Mouse (Mus musculus) adrenal gland, adult 10 weeks (tissue): ENCODE results near the gene Jaml. TPM values are rescaled to one million over a fixed set of nuclear protein-coding genes. Genes with fewer than 3 reads are reported as not detected.

Source experiments
- polyA plus RNA-seq: library from polyadenylated mRNA; stranded (reverse); fragments of 350-450 nt; fragmentation: Illumina TruSeq; extraction: RNeasy Lipid Tissue Mini Kit (QIAGEN cat#74804); gene quantifications from one replicate; pipeline ENCODE4 v1.2.3, GENCODE M21; 2014; ENCODE audit warnings: low read depth, low replicate concordance

The Jaml gene
- 3.7 TPM for polyA plus RNA-seq

DNA sequence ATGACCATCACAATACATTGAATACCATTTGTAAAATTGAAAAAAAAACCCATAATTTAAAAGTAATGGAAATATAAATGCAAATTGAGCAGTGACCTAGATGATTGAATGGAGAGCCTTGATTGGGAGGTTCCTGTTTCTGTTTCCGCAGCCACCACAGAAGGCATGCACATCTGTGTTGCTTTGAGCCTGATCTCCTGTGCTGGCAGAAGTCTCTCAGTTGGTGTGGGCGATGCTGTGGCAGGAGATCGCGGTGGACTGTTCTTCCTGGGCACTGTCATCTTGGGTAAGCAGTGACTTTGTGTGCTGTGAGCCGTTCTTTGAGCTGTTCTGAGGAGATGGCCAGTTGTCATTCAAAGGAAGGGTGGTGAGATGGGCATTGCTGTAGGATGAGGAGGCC lies at the start of gene Jaml:
TSS of gene Jaml (plus strand) at position 173 of the 400 bp plus-strand sequence.

DNA sequence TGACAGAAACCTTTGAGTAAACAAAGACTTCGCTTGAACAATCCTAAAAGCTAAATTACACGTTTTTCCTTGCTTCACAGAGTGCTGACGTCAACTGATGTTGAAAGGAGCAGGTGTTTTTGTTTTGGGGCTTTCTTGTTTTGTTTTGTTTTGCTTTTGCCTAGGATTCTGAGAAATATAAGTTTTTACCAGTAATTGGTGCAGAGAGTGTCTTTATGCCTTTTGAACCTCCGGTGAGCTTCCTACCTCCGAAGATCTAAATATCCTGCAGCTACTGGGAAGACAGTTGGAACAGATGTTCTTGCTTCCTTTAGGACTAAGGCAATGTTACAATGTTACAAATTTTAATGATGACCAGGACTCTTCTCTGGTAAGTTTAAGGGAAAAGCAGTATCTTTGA lies 39.5 kb upstream of the Jaml start, which contains the start of gene Mpzl2:
TSS of gene Mpzl2 (plus strand) at position 301 of the 400 bp plus-strand sequence.

DNA sequence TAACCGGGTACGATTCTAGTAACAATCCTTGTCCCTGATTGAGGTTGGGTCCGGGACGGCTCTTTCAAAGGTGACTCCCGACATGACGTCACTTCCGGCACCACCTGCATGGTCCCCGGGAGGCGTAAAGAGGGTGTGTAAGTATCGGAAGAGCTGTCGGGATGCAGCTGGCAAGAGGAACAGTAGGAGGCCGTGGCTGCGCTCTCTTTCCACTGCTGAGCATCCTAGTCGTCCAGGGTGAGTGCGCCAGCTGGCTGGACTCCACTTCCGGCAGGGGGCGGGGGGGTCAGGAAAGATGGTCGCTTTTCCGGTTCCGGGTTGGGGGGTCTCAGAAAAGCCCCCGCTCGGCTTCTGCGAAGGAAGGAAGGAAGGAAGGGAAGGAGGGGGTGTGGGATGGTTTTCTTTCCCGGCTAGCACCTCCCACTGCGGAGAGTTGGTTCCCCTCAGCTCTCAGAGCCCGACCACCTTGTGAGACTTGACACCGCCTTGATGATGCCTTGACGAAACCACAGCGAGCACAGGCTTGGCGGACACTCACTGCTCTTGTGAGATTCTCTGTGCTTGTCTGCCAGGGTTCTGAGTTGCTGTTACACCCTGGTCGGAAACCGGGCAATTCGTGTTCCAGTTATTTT lies 23.8 kb upstream of the Jaml start, which contains the start of gene Mpzl3:
TSS of gene Mpzl3 (plus strand) at position 105 of the 632 bp plus-strand sequence.

DNA sequence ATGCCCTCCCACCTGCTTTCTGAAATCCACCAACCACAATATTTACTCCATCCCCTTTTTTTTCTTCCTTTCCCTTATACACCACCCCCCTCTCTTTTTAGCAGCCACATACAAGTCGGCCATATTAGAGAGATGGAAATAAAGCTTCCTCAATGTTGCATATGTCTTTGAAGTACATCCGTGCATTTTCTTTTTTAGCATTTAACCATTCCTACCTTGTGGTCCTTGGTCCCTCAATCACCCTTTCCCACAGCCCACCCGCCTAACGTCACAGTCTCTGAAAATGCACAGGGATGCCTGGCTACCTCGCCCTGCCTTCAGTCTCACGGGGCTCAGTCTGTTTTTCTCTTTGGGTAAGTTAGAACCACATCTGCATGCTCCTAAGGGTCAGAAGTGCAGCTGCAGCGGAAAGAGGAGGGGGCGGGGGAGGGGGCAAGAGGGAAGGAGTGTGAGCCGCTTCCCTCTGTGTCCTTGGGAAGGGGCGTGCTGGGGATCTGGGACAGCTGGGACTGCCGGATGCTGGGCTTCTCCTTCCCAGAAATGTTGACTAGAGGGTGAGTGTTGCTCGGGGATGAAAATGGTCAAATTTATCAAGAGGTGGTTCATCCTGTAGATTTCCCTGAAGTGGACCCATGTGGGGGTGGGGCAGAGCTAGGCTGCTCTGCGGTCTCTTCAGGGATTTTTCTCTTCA lies 38.9 kb downstream of the Jaml start, which contains the start of gene Scn2b:
TSS of gene Scn2b (plus strand) at position 42 of the 691 bp plus-strand sequence.

DNA sequence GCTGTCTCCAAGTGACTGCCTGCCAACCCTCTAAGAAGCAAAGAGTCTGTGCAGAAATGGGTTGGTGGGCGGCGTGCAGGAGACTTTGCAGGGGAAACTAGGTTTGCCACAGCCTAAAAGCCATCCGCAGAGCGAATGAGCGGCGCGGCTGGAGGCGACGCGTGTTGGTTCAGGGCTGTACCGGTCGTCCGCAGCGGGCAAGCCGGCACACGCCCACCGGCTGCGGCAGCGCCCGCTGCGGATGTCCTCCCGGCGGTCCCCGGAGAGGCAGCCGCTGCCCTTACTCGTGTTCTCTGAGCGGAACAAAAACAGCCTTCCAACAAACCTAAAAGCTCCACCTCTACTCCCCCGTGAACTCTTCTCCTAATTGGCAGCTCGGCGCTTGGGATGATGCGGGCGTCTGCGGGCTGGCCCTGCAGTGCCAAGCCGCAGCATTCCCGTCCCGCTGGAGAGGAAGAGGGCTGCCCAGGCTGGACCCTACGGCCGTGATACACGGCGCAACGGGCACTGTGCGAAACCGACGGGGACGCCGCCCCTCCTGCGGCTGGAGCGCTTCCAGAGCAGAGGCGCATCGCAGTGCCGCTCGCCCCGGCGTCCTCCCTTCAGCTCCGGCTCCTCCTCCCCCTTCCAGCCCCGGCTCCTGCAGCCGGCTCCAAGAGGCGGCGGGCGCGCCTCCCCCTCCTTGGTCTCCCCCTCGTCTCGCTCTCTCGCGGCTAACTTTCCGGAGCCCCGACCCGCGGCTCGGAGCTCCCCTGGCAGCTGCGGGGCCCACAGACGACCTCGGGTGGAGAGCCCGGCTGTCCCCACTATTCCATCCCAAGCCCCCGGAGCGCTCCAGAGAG lies 59.4 kb downstream of the Jaml start, which contains the start of gene Scn4b:
TSS of gene Scn4b (plus strand) at position 205 of the 842 bp plus-strand sequence.

Other genes starting within 250 kb of the Jaml start
- gene Kmt2a, start 197.9 kb upstream of the Jaml start, polyA plus RNA-seq, result 22.3 TPM
- 425 TPM for gene Atp5l, start 158.4 kb upstream of the Jaml start, polyA plus RNA-seq
- gene Ube4a, start 113.6 kb upstream of the Jaml start, polyA plus RNA-seq, result 123 TPM
- gene Cd3g, start 98.8 kb upstream of the Jaml start, polyA plus RNA-seq, result 1.0 TPM
- gene Cd3d, start 97.4 kb upstream of the Jaml start, polyA plus RNA-seq, result not detected
- gene Cd3e, start 69.6 kb upstream of the Jaml start, polyA plus RNA-seq, result not detected
- 13.9 TPM for gene Mpzl2, start 39.4 kb upstream of the Jaml start, polyA plus RNA-seq
- gene Mpzl3, start 24.0 kb upstream of the Jaml start, polyA plus RNA-seq, result 10.4 TPM
- gene Scn2b, start 38.6 kb downstream of the Jaml start, polyA plus RNA-seq, result 2.4 TPM
- gene Scn4b, start 59.2 kb downstream of the Jaml start, polyA plus RNA-seq, result 0.64 TPM
- not detected for gene BC049352, start 102.8 kb downstream of the Jaml start, polyA plus RNA-seq
- not detected for gene Tmprss4, start 124.9 kb downstream of the Jaml start, polyA plus RNA-seq
- gene Il10ra, start 190.0 kb downstream of the Jaml start, polyA plus RNA-seq, result 0.82 TPM
- 0.35 TPM for gene Tmprss13, start 239.9 kb downstream of the Jaml start, polyA plus RNA-seq